Mouse (Mus musculus): ENCODE measurements around the gene Mrps7. TPM values are rescaled to one million over a fixed set of nuclear protein-coding genes. Genes with fewer than 3 reads are reported as not detected.

Gene Mrps7
- polyA plus RNA-seq, 1 experiment from 2014 or later, result 82.8 TPM

- WGBS, result 5% methylated on average over 15 of the region's 15 CpGs
- Histone ChIP-seq H3K27me3 (replicated peaks; ENCODE audit: control insufficient read depth, insufficient read depth, low read length) (no peaks in the 10 kb centered on the region), H3K4me1 (ENCODE audit: control insufficient read depth, insufficient read depth, low read length) (peaks cover 17% of the 10 kb centered on the region), H3K4me3 (ENCODE audit: low read depth, low read length) (peak overlapping the region; percentile 98), H3K9ac (ENCODE audit: low read depth, low read length) (peak overlapping the region; percentile 97), H3K9me3 (ENCODE audit: control insufficient read depth, low read length) (no peaks in the 10 kb centered on the region), H3K4me2 (ENCODE audit: low read depth, low read length) (peak overlapping the region; percentile 88), H3K36me3 (ENCODE audit: control insufficient read depth, insufficient read depth, low read length) (peaks cover 38% of the 10 kb centered on the region), H3K27ac (replicated peaks; ENCODE audit: low read depth, low read length) (peak overlapping the region; percentile 90)
- ATAC-seq (ENCODE audit: low read depth) (no peak), DNase-seq (ENCODE audit: low spot score) (no peak)
Measured at GRCm38 (mm10) chr11:115603128-115603475, 623 bp upstream of the Mrps7 start.

GRCm38 (mm10) chr11:115604304-115604696 is 575 bp downstream of the Mrps7 start:
- H3K27ac ChIP-seq (replicated peaks; ENCODE audit: low read depth, low read length), result peak overlapping the region; percentile 90
- peak overlapping the region; percentile 98 for H3K4me3 ChIP-seq (ENCODE audit: low read depth, low read length)
- H3K36me3 ChIP-seq (ENCODE audit: control insufficient read depth, insufficient read depth, low read length), result peaks cover 42% of the 10 kb centered on the region
- H3K4me2 ChIP-seq (ENCODE audit: low read depth, low read length), result peak overlapping the region; percentile 88
- no peak for DNase-seq (ENCODE audit: low spot score)
- H3K9me3 ChIP-seq (ENCODE audit: control insufficient read depth, low read length), result no peaks in the 10 kb centered on the region
- H3K27me3 ChIP-seq (replicated peaks; ENCODE audit: control insufficient read depth, insufficient read depth, low read length), result no peaks in the 10 kb centered on the region
- peak overlapping the region; percentile 97 for H3K9ac ChIP-seq (ENCODE audit: low read depth, low read length)
- ATAC-seq (ENCODE audit: low read depth), result peak; percentile 12; the same call in 1 of the 2 replicates
- H3K4me1 ChIP-seq (ENCODE audit: control insufficient read depth, insufficient read depth, low read length), result peaks cover 17% of the 10 kb centered on the region
- 0% methylated on average over 23 of the region's 26 CpGs for WGBS

- H3K4me3 ChIP-seq (ENCODE audit: low read depth, low read length), result no peak overlapping the region
- H3K4me1 ChIP-seq (ENCODE audit: control insufficient read depth, insufficient read depth, low read length), result peaks cover 19% of the 10 kb centered on the region
- no peaks in the 10 kb centered on the region for H3K27me3 ChIP-seq (replicated peaks; ENCODE audit: control insufficient read depth, insufficient read depth, low read length)
- H3K9me3 ChIP-seq (ENCODE audit: control insufficient read depth, low read length), result no peaks in the 10 kb centered on the region
- no peak overlapping the region for H3K4me2 ChIP-seq (ENCODE audit: low read depth, low read length)
- DNase-seq (ENCODE audit: low spot score) (no peak), ATAC-seq (ENCODE audit: low read depth) (no peak)
- H3K9ac ChIP-seq (ENCODE audit: low read depth, low read length), result no peak overlapping the region
- WGBS, result 96% methylated on average over 18 of the region's 18 CpGs
- peaks cover 47% of the 10 kb centered on the region for H3K36me3 ChIP-seq (ENCODE audit: control insufficient read depth, insufficient read depth, low read length)
- H3K27ac ChIP-seq (replicated peaks; ENCODE audit: low read depth, low read length), result no peak overlapping the region
Measured at GRCm38 (mm10) chr11:115606733-115607132, 3.0 kb downstream of the Mrps7 start.

- peaks cover 47% of the 10 kb centered on the region for H3K36me3 ChIP-seq (ENCODE audit: control insufficient read depth, insufficient read depth, low read length)
- H3K9me3 ChIP-seq (ENCODE audit: control insufficient read depth, low read length), result no peaks in the 10 kb centered on the region
- no peak for ATAC-seq (ENCODE audit: low read depth)
- no peak overlapping the region for H3K4me2 ChIP-seq (ENCODE audit: low read depth, low read length)
- no peaks in the 10 kb centered on the region for H3K27me3 ChIP-seq (replicated peaks; ENCODE audit: control insufficient read depth, insufficient read depth, low read length)
- H3K9ac ChIP-seq (ENCODE audit: low read depth, low read length), result no peak overlapping the region
- H3K4me3 ChIP-seq (ENCODE audit: low read depth, low read length), result no peak overlapping the region
- H3K4me1 ChIP-seq (ENCODE audit: control insufficient read depth, insufficient read depth, low read length), result peaks cover 14% of the 10 kb centered on the region; the same call in 1 of the 2 replicates
- no peak for DNase-seq (ENCODE audit: low spot score)
- H3K27ac ChIP-seq (replicated peaks; ENCODE audit: low read depth, low read length), result no peak overlapping the region
- WGBS, result 77% methylated on average over 19 of the region's 23 CpGs
Measured at GRCm38 (mm10) chr11:115608421-115609399, 5.0 kb downstream of the Mrps7 start.

- ATAC-seq (ENCODE audit: low read depth), result no peak
- Histone ChIP-seq H3K27ac (replicated peaks; ENCODE audit: low read depth, low read length) (no peak overlapping the region), H3K36me3 (ENCODE audit: control insufficient read depth, insufficient read depth, low read length) (peaks cover 47% of the 10 kb centered on the region)
Measured at GRCm38 (mm10) chr11:115609576-115609975, 5.9 kb downstream of the Mrps7 start.

GRCm38 (mm10) chr11:115611173-115611572 is 7.4 kb downstream of the Mrps7 start:
- peaks cover 9% of the 10 kb centered on the region; the same call in 1 of the 2 replicates for H3K4me1 ChIP-seq (ENCODE audit: control insufficient read depth, insufficient read depth, low read length)
- H3K9me3 ChIP-seq (ENCODE audit: control insufficient read depth, low read length), result no peaks in the 10 kb centered on the region
- H3K4me2 ChIP-seq (ENCODE audit: low read depth, low read length), result no peak overlapping the region
- ATAC-seq (ENCODE audit: low read depth), result no peak
- H3K36me3 ChIP-seq (ENCODE audit: control insufficient read depth, insufficient read depth, low read length), result peaks cover 38% of the 10 kb centered on the region
- H3K9ac ChIP-seq (ENCODE audit: low read depth, low read length), result peak overlapping the region; percentile 75
- no peaks in the 10 kb centered on the region for H3K27me3 ChIP-seq (replicated peaks; ENCODE audit: control insufficient read depth, insufficient read depth, low read length)
- DNase-seq (ENCODE audit: low spot score), result no peak
- H3K27ac ChIP-seq (replicated peaks; ENCODE audit: low read depth, low read length), result no peak overlapping the region
- no peak overlapping the region for H3K4me3 ChIP-seq (ENCODE audit: low read depth, low read length)
- WGBS, result 63% methylated on average over 6 of the region's 6 CpGs

More at GRCm38 (mm10) chr11:115609576-115609975, 5.9 kb downstream of the Mrps7 start:
- WGBS, result 75% methylated on average over 3 of the region's 3 CpGs
- Histone ChIP-seq H3K4me2 (ENCODE audit: low read depth, low read length) (no peak overlapping the region), H3K4me1 (ENCODE audit: control insufficient read depth, insufficient read depth, low read length) (peaks cover 16% of the 10 kb centered on the region; the same call in 1 of the 2 replicates), H3K4me3 (ENCODE audit: low read depth, low read length) (no peak overlapping the region), H3K27me3 (replicated peaks; ENCODE audit: control insufficient read depth, insufficient read depth, low read length) (no peaks in the 10 kb centered on the region), H3K9ac (ENCODE audit: low read depth, low read length) (no peak overlapping the region), H3K9me3 (ENCODE audit: control insufficient read depth, low read length) (no peaks in the 10 kb centered on the region)
- no peak for DNase-seq (ENCODE audit: low spot score)

- H3K4me3 ChIP-seq (ENCODE audit: low read depth, low read length), result peak overlapping the region; percentile 76
- 2% methylated on average over 13 of the region's 13 CpGs for WGBS
- H3K9me3 ChIP-seq (ENCODE audit: control insufficient read depth, low read length), result no peaks in the 10 kb centered on the region
- H3K27ac ChIP-seq (replicated peaks; ENCODE audit: low read depth, low read length), result peak overlapping the region; percentile 91
- H3K4me2 ChIP-seq (ENCODE audit: low read depth, low read length), result peak overlapping the region; percentile 71
- no peaks in the 10 kb centered on the region for H3K27me3 ChIP-seq (replicated peaks; ENCODE audit: control insufficient read depth, insufficient read depth, low read length)
- ATAC-seq (ENCODE audit: low read depth) (peak; percentile 26), DNase-seq (ENCODE audit: low spot score) (peak; percentile 79)
- H3K36me3 ChIP-seq (ENCODE audit: control insufficient read depth, insufficient read depth, low read length), result peaks cover 32% of the 10 kb centered on the region
- H3K4me1 ChIP-seq (ENCODE audit: control insufficient read depth, insufficient read depth, low read length), result peaks cover 9% of the 10 kb centered on the region; the same call in 1 of the 2 replicates
- H3K9ac ChIP-seq (ENCODE audit: low read depth, low read length), result peak overlapping the region; percentile 75
Measured at GRCm38 (mm10) chr11:115612059-115612409, 8.3 kb downstream of the Mrps7 start.

- ATAC-seq (ENCODE audit: low read depth), result peak; percentile 89
Measured at GRCm38 (mm10) chr11:115612410-115613137, 8.8 kb downstream of the Mrps7 start, which contains the start of gene Mif4gd. Mif4gd (minus strand) TSS chr11:115612969.

More at GRCm38 (mm10) chr11:115612410-115613137, 8.8 kb downstream of the Mrps7 start, which contains the start of gene Mif4gd:
- H3K9ac ChIP-seq (ENCODE audit: low read depth, low read length), result peak within 1 kb of the TSS; percentile 75
- no peaks in the 10 kb centered on the region for H3K9me3 ChIP-seq (ENCODE audit: control insufficient read depth, low read length)
- peak within 1 kb of the TSS; percentile 71 for H3K4me2 ChIP-seq (ENCODE audit: low read depth, low read length)
- under 1% methylated on average over 48 of the region's 80 CpGs for WGBS
- no peaks in the 10 kb centered on the region for H3K27me3 ChIP-seq (replicated peaks; ENCODE audit: control insufficient read depth, insufficient read depth, low read length)
- peak within 1 kb of the TSS; percentile 91 for H3K27ac ChIP-seq (replicated peaks; ENCODE audit: low read depth, low read length)
- DNase-seq (ENCODE audit: low spot score), result peak; percentile 86
- peak within 1 kb of the TSS; percentile 76 for H3K4me3 ChIP-seq (ENCODE audit: low read depth, low read length)
- peaks cover 32% of the 10 kb centered on the region for H3K36me3 ChIP-seq (ENCODE audit: control insufficient read depth, insufficient read depth, low read length)
- peaks cover 9% of the 10 kb centered on the region; the same call in 1 of the 2 replicates for H3K4me1 ChIP-seq (ENCODE audit: control insufficient read depth, insufficient read depth, low read length)

Measured in embryonic facial prominence, embryonic 14.5 days (tissue).